ENCODE assay signal across 11 mouse cellular contexts in genomic region chr11:115278176-115278575, GRCm38 (mm10). TPM values are rescaled to one million over a fixed set of nuclear protein-coding genes. Genes with fewer than 3 reads are reported as not detected.
DNase-seq lines count a peak whose midpoint lies in the region; ATAC-seq and TF ChIP-seq lines count a peak whose summit lies in the region.
"Had no signal": no experiment of that assay in that cellular context is flagged by ENCODE, and none has a peak within 500 bp of the region (broad histone marks: within the 10 kb centered on the region; RNA-seq: fewer than 3 reads in every experiment).

No protein-coding gene starts in this region.

- WGBS in lung, embryonic 15.5 days = 71% methylated on average over 6 of the region's 6 CpGs
- WGBS in lung, adult 2 months = 69% methylated on average over 6 of the region's 6 CpGs
- WGBS in intestine, embryonic 14.5 days = 66% methylated on average over 6 of the region's 6 CpGs
- WGBS in midbrain, embryonic 14.5 days = 83% methylated on average over 6 of the region's 6 CpGs

- H3K9me3 ChIP-seq in erythroblast, embryonic 14.5 days (ENCODE audit: control insufficient read depth, low read length) = no peaks in the 10 kb centered on the region
- no peaks in the 10 kb centered on the region for H3K9me3 ChIP-seq in lung, embryonic 15.5 days
- no peaks in the 10 kb centered on the region for H3K9me3 ChIP-seq in intestine, embryonic 14.5 days (ENCODE audit: control insufficient read depth, low read length)
- no peaks in the 10 kb centered on the region for H3K9me3 ChIP-seq in midbrain, embryonic 14.5 days (ENCODE audit: control insufficient read depth, low read length)

- no peak overlapping the region for H3K9ac ChIP-seq in lung, embryonic 15.5 days
- no peak overlapping the region for H3K9ac ChIP-seq in intestine, embryonic 14.5 days (ENCODE audit: low read length)
- H3K9ac ChIP-seq in midbrain, embryonic 14.5 days (replicated peaks; ENCODE audit: low read length) = no peak overlapping the region; the same call in 1 of the 2 replicates

- no peak for TF ChIP-seq POLR2A in lung, adult 2 months (IDR thresholded peaks at IDR 0.05; ENCODE audit: borderline replicate concordance, extremely low read depth, low read depth, low read length)

- peak overlapping the region; percentile 85 for H3K4me3 ChIP-seq in erythroblast, embryonic 14.5 days (replicated peaks)
- H3K4me3 ChIP-seq in lung, embryonic 15.5 days = peak overlapping the region; percentile 63; the same call in 1 of the 2 replicates
- no peak overlapping the region for H3K4me3 ChIP-seq in lung, adult 2 months (replicated peaks; ENCODE audit: extremely low read depth, low read depth, low read length)
- no peak overlapping the region for H3K4me3 ChIP-seq in intestine, embryonic 14.5 days (ENCODE audit: low read depth, low read length)
- H3K4me3 ChIP-seq in midbrain, embryonic 14.5 days (replicated peaks; ENCODE audit: low read depth, low read length) = no peak overlapping the region

- no peaks in the 10 kb centered on the region; the same call in 1 of the 2 replicates for H3K36me3 ChIP-seq in erythroblast, embryonic 14.5 days (ENCODE audit: control insufficient read depth)
- H3K36me3 ChIP-seq in lung, embryonic 15.5 days = no peaks in the 10 kb centered on the region
- no peaks in the 10 kb centered on the region for H3K36me3 ChIP-seq in intestine, embryonic 14.5 days (ENCODE audit: control insufficient read depth, insufficient read depth, low read length)
- no peaks in the 10 kb centered on the region for H3K36me3 ChIP-seq in midbrain, embryonic 14.5 days (ENCODE audit: control insufficient read depth, insufficient read depth, low read length)

- peaks cover 51% of the 10 kb centered on the region for H3K4me1 ChIP-seq in erythroblast, embryonic 14.5 days (ENCODE audit: control insufficient read depth)
- H3K4me1 ChIP-seq in lung, embryonic 15.5 days = peaks cover 19% of the 10 kb centered on the region
- peaks cover 7% of the 10 kb centered on the region; the same call in 1 of the 2 replicates for H3K4me1 ChIP-seq in lung, adult 2 months (ENCODE audit: control insufficient read depth, insufficient read depth, low read length)
- peaks cover 13% of the 10 kb centered on the region; the same call in 1 of the 2 replicates for H3K4me1 ChIP-seq in intestine, embryonic 14.5 days (replicated peaks; ENCODE audit: control insufficient read depth, insufficient read depth, low read length)
- peaks cover 20% of the 10 kb centered on the region for H3K4me1 ChIP-seq in midbrain, embryonic 14.5 days (ENCODE audit: control insufficient read depth, insufficient read depth, low read length)

- H3K27me3 ChIP-seq in erythroblast, embryonic 14.5 days (ENCODE audit: control insufficient read depth) = no peaks in the 10 kb centered on the region
- H3K27me3 ChIP-seq in lung, embryonic 15.5 days = no peaks in the 10 kb centered on the region
- no peaks in the 10 kb centered on the region for H3K27me3 ChIP-seq in intestine, embryonic 14.5 days (replicated peaks; ENCODE audit: control insufficient read depth, insufficient read depth, low read length)
- H3K27me3 ChIP-seq in midbrain, embryonic 14.5 days (ENCODE audit: control insufficient read depth, insufficient read depth, low read length) = no peaks in the 10 kb centered on the region

- no peak for DNase-seq in lung, adult 2 months
- no peak for DNase-seq in intestine, embryonic 14.5 days (ENCODE audit: low spot score)
- no peak for DNase-seq in midbrain, embryonic 14.5 days
- DNase-seq in right cerebral cortex, postnatal 14 days = no peak
- no peak for DNase-seq in gastrocnemius, adult 18-20 months (ENCODE audit: low spot score)
- DNase-seq: cerebellum, adult 11-12 months had no signal

- no peak for TF ChIP-seq CTCF in lung, adult 2 months (IDR thresholded peaks at IDR 0.05; ENCODE audit: insufficient read depth, low read length)

- H3K4me2 ChIP-seq in lung, embryonic 15.5 days = peak overlapping the region; percentile 81; the same call in 1 of the 2 replicates
- peak overlapping the region; percentile 68 for H3K4me2 ChIP-seq in intestine, embryonic 14.5 days (ENCODE audit: low read length)
- peak overlapping the region; percentile 68; the same call in 1 of the 2 replicates for H3K4me2 ChIP-seq in midbrain, embryonic 14.5 days (ENCODE audit: low read length)

- ATAC-seq in erythroblast, adult 5-6 weeks (replicated peaks; ENCODE audit: low FRiP score, poor library complexity, severe bottlenecking) = no peak
- no peak for ATAC-seq in lung, embryonic 15.5 days (ENCODE audit: borderline replicate concordance, extremely low read depth, low FRiP score, low TSS enrichment)
- ATAC-seq in intestine, embryonic 14.5 days (replicated peaks; ENCODE audit: low FRiP score, low TSS enrichment, low read depth) = no peak
- ATAC-seq in midbrain, embryonic 14.5 days (ENCODE audit: low FRiP score, low TSS enrichment) = no peak

- no peak overlapping the region for H3K27ac ChIP-seq in lung, embryonic 15.5 days
- H3K27ac ChIP-seq in intestine, embryonic 14.5 days (ENCODE audit: low read depth) = no peak overlapping the region
- no peak overlapping the region for H3K27ac ChIP-seq in midbrain, embryonic 14.5 days (replicated peaks; ENCODE audit: low read depth, low read length)

RNA-seq across cellular contexts. Expression of gene Fdxr, which starts 1.3 kb away (rescaled TPM):
- polyA plus RNA-seq in erythroblast, embryonic 14.5 days (2012) = 1.3 and 1.5 TPM in 2 replicates
- 4.2 TPM in 1 of 2 replicates, not detected in the other for total RNA-seq in erythroblast, adult 5-6 weeks (2015; ENCODE audit: low replicate concordance)
- total RNA-seq in erythroblast, adult 5-6 weeks (2017; ENCODE audit: low replicate concordance) = 2.9 TPM in 1 of 2 replicates, not detected in the other
- polyA plus RNA-seq in lung, embryonic 15.5 days (2015; fragmentation: Nextera tagmentation; extraction: Ambion mirVana) = 14.6 and 15.8 TPM in 2 replicates
- 11.1 and 13.0 TPM in 2 replicates for polyA plus RNA-seq in lung, adult 2 months (2012; rRNA removed)
- 11.3 and 14.2 TPM in 2 replicates for polyA plus RNA-seq in intestine, embryonic 14.5 days (2014; fragmentation: Nextera tagmentation; extraction: Ambion mirVana)
- polyA plus RNA-seq in midbrain, embryonic 14.5 days (2014; fragmentation: Nextera tagmentation; extraction: Ambion mirVana) = 15.0 and 15.9 TPM in 2 replicates
- 1 to 10 TPM; 3.2 TPM for total RNA-seq in gastrocnemius, adult 18-20 months (2021)

RNA-seq across cellular contexts. Expression of gene Grin2c, which starts 11.1 kb away (rescaled TPM):
- 0.01 TPM in 2 replicates for polyA plus RNA-seq in erythroblast, embryonic 14.5 days (2012)
- total RNA-seq in erythroblast, adult 5-6 weeks (2015; ENCODE audit: low replicate concordance) = not detected in 2 replicates
- not detected in 2 replicates for total RNA-seq in erythroblast, adult 5-6 weeks (2017; ENCODE audit: low replicate concordance)
- 0.05 and 0.08 TPM in 2 replicates for polyA plus RNA-seq in lung, embryonic 15.5 days (2015; fragmentation: Nextera tagmentation; extraction: Ambion mirVana)
- polyA plus RNA-seq in lung, adult 2 months (2012; rRNA removed) = 4.8 and 6.5 TPM in 2 replicates
- not detected in 2 replicates for polyA plus RNA-seq in intestine, embryonic 14.5 days (2014; fragmentation: Nextera tagmentation; extraction: Ambion mirVana)
- 0.12 and 0.49 TPM in 2 replicates for polyA plus RNA-seq in midbrain, embryonic 14.5 days (2014; fragmentation: Nextera tagmentation; extraction: Ambion mirVana)
- under 1 TPM; 0.05 to 0.14 TPM for total RNA-seq in gastrocnemius, adult 18-20 months (2021)

RNA-seq across cellular contexts. Expression of gene Fads6, which starts 19.3 kb away (rescaled TPM):
- polyA plus RNA-seq in erythroblast, embryonic 14.5 days (2012) = 0.01 TPM in 1 of 2 replicates, not detected in the other
- total RNA-seq in erythroblast, adult 5-6 weeks (2015; ENCODE audit: low replicate concordance) = 0.21 TPM in 1 of 2 replicates, not detected in the other
- total RNA-seq in erythroblast, adult 5-6 weeks (2017; ENCODE audit: low replicate concordance) = 0.26 and 0.84 TPM in 2 replicates
- polyA plus RNA-seq in lung, embryonic 15.5 days (2015; fragmentation: Nextera tagmentation; extraction: Ambion mirVana) = 0.30 and 0.32 TPM in 2 replicates
- polyA plus RNA-seq in lung, adult 2 months (2012; rRNA removed) = 2.8 and 3.8 TPM in 2 replicates
- 1.4 and 1.6 TPM in 2 replicates for polyA plus RNA-seq in intestine, embryonic 14.5 days (2014; fragmentation: Nextera tagmentation; extraction: Ambion mirVana)
- polyA plus RNA-seq in midbrain, embryonic 14.5 days (2014; fragmentation: Nextera tagmentation; extraction: Ambion mirVana) = 0.72 and 1.4 TPM in 2 replicates
- total RNA-seq in gastrocnemius, adult 18-20 months (2021) = 1 to 10 TPM; 4.7 to 6.0 TPM

RNA-seq across cellular contexts. Expression of gene Otop2, which starts 28.8 kb away (rescaled TPM):
- polyA plus RNA-seq in erythroblast, embryonic 14.5 days (2012) = not detected in 2 replicates
- not detected in 2 replicates for total RNA-seq in erythroblast, adult 5-6 weeks (2015; ENCODE audit: low replicate concordance)
- not detected in 2 replicates for total RNA-seq in erythroblast, adult 5-6 weeks (2017; ENCODE audit: low replicate concordance)
- polyA plus RNA-seq in lung, embryonic 15.5 days (2015; fragmentation: Nextera tagmentation; extraction: Ambion mirVana) = not detected in 2 replicates
- polyA plus RNA-seq in lung, adult 2 months (2012; rRNA removed) = 8.3 TPM in 1 of 2 replicates, not detected in the other
- polyA plus RNA-seq in intestine, embryonic 14.5 days (2014; fragmentation: Nextera tagmentation; extraction: Ambion mirVana) = not detected in 2 replicates
- not detected in 2 replicates for polyA plus RNA-seq in midbrain, embryonic 14.5 days (2014; fragmentation: Nextera tagmentation; extraction: Ambion mirVana)
- total RNA-seq in gastrocnemius, adult 18-20 months (2021) = not detected
- total RNA-seq: layer of hippocampus, postnatal 14 days had no signal
- polyA plus RNA-seq: spleen, adult 2 months had no signal

RNA-seq across cellular contexts. Expression of gene Ush1g, which starts 43.7 kb away (rescaled TPM):
- not detected in 2 replicates for polyA plus RNA-seq in erythroblast, embryonic 14.5 days (2012)
- total RNA-seq in erythroblast, adult 5-6 weeks (2015; ENCODE audit: low replicate concordance) = not detected in 2 replicates
- total RNA-seq in erythroblast, adult 5-6 weeks (2017; ENCODE audit: low replicate concordance) = not detected in 2 replicates
- polyA plus RNA-seq in lung, embryonic 15.5 days (2015; fragmentation: Nextera tagmentation; extraction: Ambion mirVana) = not detected in 2 replicates
- polyA plus RNA-seq in lung, adult 2 months (2012; rRNA removed) = 0.11 and 0.17 TPM in 2 replicates
- 0.14 TPM in 1 of 2 replicates, not detected in the other for polyA plus RNA-seq in intestine, embryonic 14.5 days (2014; fragmentation: Nextera tagmentation; extraction: Ambion mirVana)
- 0.08 and 0.16 TPM in 2 replicates for polyA plus RNA-seq in midbrain, embryonic 14.5 days (2014; fragmentation: Nextera tagmentation; extraction: Ambion mirVana)
- total RNA-seq in gastrocnemius, adult 18-20 months (2021) = under 1 TPM; 0.16 to 0.19 TPM

Comparison
In these comparisons a context has a peak if more than half of its experiments do, and no peak if none do; other contexts are left out.
1. H3K4me3 ChIP-seq: peak in erythroblast, embryonic 14.5 days (single experiment) and lung, embryonic 15.5 days (single experiment); none in lung, adult 2 months (single experiment), intestine, embryonic 14.5 days (single experiment) and midbrain, embryonic 14.5 days (single experiment).
2. Peak in every context shown above with its lines, with median percentiles within 50 percentile points of each other: H3K4me2 ChIP-seq.